Mouse (Mus musculus): Measurements from ENCODE around the gene Usp25. TPM values are rescaled to one million over a fixed set of nuclear protein-coding genes. Genes with fewer than 3 reads are reported as not detected.

Gene Usp25
- polyA plus RNA-seq, 1 experiment from 2014 or later = 23.9 TPM

GRCm38 (mm10) chr16:77028687-77029417, 15.3 kb downstream of the Usp25 start:
- no peak for DNase-seq (ENCODE audit: low spot score, missing footprints)
- peaks cover 3% of the 10 kb centered on the region for H3K4me1 ChIP-seq (ENCODE audit: control insufficient read depth, insufficient read depth, low read length)
- no peaks in the 10 kb centered on the region for H3K27me3 ChIP-seq (ENCODE audit: control insufficient read depth, insufficient read depth, low read length)
- H3K36me3 ChIP-seq (ENCODE audit: control insufficient read depth, insufficient read depth, low read length) = no peaks in the 10 kb centered on the region
- no peak overlapping the region for H3K4me2 ChIP-seq
- WGBS = 78% methylated on average over 10 of the region's 10 CpGs
- no peak overlapping the region for H3K4me3 ChIP-seq (ENCODE audit: low read depth, low read length)
- no peak for ATAC-seq (ENCODE audit: low FRiP score)
- H3K9ac ChIP-seq (ENCODE audit: low read length) = no peak overlapping the region; the same call in 1 of the 2 replicates
- H3K9me3 ChIP-seq (ENCODE audit: control insufficient read depth, low read length) = peaks cover 3% of the 10 kb centered on the region; the same call in 1 of the 2 replicates
- no peak overlapping the region for H3K27ac ChIP-seq (ENCODE audit: low read depth, low read length)

GRCm38 (mm10) chr16:77030435-77030834, 16.9 kb downstream of the Usp25 start:
- WGBS = 59% methylated on average over 2 of the region's 2 CpGs
- DNase-seq (ENCODE audit: low spot score, missing footprints) = no peak
- Histone ChIP-seq H3K27me3 (ENCODE audit: control insufficient read depth, insufficient read depth, low read length) (no peaks in the 10 kb centered on the region), H3K9ac (ENCODE audit: low read length) (no peak overlapping the region), H3K4me1 (ENCODE audit: control insufficient read depth, insufficient read depth, low read length) (peaks cover 3% of the 10 kb centered on the region), H3K36me3 (ENCODE audit: control insufficient read depth, insufficient read depth, low read length) (no peaks in the 10 kb centered on the region), H3K4me3 (ENCODE audit: low read depth, low read length) (no peak overlapping the region), H3K9me3 (ENCODE audit: control insufficient read depth, low read length) (no peaks in the 10 kb centered on the region), H3K27ac (ENCODE audit: low read depth, low read length) (no peak overlapping the region), H3K4me2 (no peak overlapping the region)
- ATAC-seq (ENCODE audit: low FRiP score) = no peak

- 94% methylated on average over 5 of the region's 5 CpGs for WGBS
- Histone ChIP-seq H3K27ac (ENCODE audit: low read depth, low read length) (no peak overlapping the region), H3K4me2 (no peak overlapping the region), H3K9me3 (ENCODE audit: control insufficient read depth, low read length) (no peaks in the 10 kb centered on the region), H3K36me3 (ENCODE audit: control insufficient read depth, insufficient read depth, low read length) (peaks cover 2% of the 10 kb centered on the region; the same call in 1 of the 2 replicates), H3K9ac (ENCODE audit: low read length) (no peak overlapping the region), H3K4me1 (ENCODE audit: control insufficient read depth, insufficient read depth, low read length) (no peaks in the 10 kb centered on the region; the same call in 1 of the 2 replicates), H3K4me3 (ENCODE audit: low read depth, low read length) (no peak overlapping the region), H3K27me3 (ENCODE audit: control insufficient read depth, insufficient read depth, low read length) (no peaks in the 10 kb centered on the region)
- ATAC-seq (ENCODE audit: low FRiP score) (no peak), DNase-seq (ENCODE audit: low spot score, missing footprints) (no peak)
Observed at GRCm38 (mm10) chr16:77034329-77034728, 20.8 kb downstream of the Usp25 start.

- 91% methylated on average over 8 of the region's 8 CpGs for WGBS
- ATAC-seq (ENCODE audit: low FRiP score) = no peak
- no peaks in the 10 kb centered on the region for H3K27me3 ChIP-seq (ENCODE audit: control insufficient read depth, insufficient read depth, low read length)
- H3K27ac ChIP-seq (ENCODE audit: low read depth, low read length) = no peak overlapping the region
- H3K9me3 ChIP-seq (ENCODE audit: control insufficient read depth, low read length) = no peaks in the 10 kb centered on the region
- H3K36me3 ChIP-seq (ENCODE audit: control insufficient read depth, insufficient read depth, low read length) = peaks cover 2% of the 10 kb centered on the region; the same call in 1 of the 2 replicates
- no peak overlapping the region for H3K9ac ChIP-seq (ENCODE audit: low read length)
- DNase-seq (ENCODE audit: low spot score, missing footprints) = no peak
- H3K4me1 ChIP-seq (ENCODE audit: control insufficient read depth, insufficient read depth, low read length) = no peaks in the 10 kb centered on the region
- H3K4me3 ChIP-seq (ENCODE audit: low read depth, low read length) = no peak overlapping the region
- H3K4me2 ChIP-seq = no peak overlapping the region
Observed at GRCm38 (mm10) chr16:77034751-77035150, 21.2 kb downstream of the Usp25 start.

GRCm38 (mm10) chr16:77041573-77041972, 28.1 kb downstream of the Usp25 start:
- Histone ChIP-seq H3K9ac (ENCODE audit: low read length) (no peak overlapping the region), H3K9me3 (ENCODE audit: control insufficient read depth, low read length) (no peaks in the 10 kb centered on the region), H3K27me3 (ENCODE audit: control insufficient read depth, insufficient read depth, low read length) (no peaks in the 10 kb centered on the region), H3K27ac (ENCODE audit: low read depth, low read length) (no peak overlapping the region), H3K4me2 (no peak overlapping the region), H3K36me3 (ENCODE audit: control insufficient read depth, insufficient read depth, low read length) (peaks cover 2% of the 10 kb centered on the region; the same call in 1 of the 2 replicates), H3K4me1 (ENCODE audit: control insufficient read depth, insufficient read depth, low read length) (no peaks in the 10 kb centered on the region), H3K4me3 (ENCODE audit: low read depth, low read length) (no peak overlapping the region)
- no peak for DNase-seq (ENCODE audit: low spot score, missing footprints)
- ATAC-seq (ENCODE audit: low FRiP score) = no peak
- WGBS = 86% methylated on average over 5 of the region's 5 CpGs

DNA sequence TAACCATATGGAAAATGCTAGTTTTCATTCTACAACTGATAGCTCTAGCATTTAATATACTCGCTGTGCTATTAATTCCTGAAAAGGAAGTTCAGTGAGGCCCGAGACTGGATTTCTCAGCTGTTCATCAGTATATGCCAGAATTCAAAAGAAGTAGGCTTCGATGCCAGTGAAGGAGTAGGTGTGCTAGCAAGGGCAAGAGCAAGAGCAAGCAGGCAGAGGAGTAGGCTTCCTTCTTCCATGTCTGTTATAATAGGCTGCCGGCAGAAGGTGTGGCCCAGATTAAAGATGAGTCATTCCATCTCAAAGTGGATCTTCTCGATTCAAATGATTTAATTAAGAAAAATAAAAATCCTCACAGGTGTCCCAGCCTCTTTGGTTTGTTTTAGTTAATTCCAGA, 30.0 kb downstream of the Usp25 start:
- peak; percentile 37 for DNase-seq (ENCODE audit: low spot score, missing footprints)
- ATAC-seq (ENCODE audit: low FRiP score) = no peak
- WGBS = 96% methylated on average over 5 of the region's 5 CpGs
- H3K36me3 ChIP-seq (ENCODE audit: control insufficient read depth, insufficient read depth, low read length) = peaks cover 2% of the 10 kb centered on the region; the same call in 1 of the 2 replicates
- H3K27me3 ChIP-seq (ENCODE audit: control insufficient read depth, insufficient read depth, low read length) = no peaks in the 10 kb centered on the region
- no peaks in the 10 kb centered on the region for H3K4me1 ChIP-seq (ENCODE audit: control insufficient read depth, insufficient read depth, low read length)
- no peak overlapping the region for H3K27ac ChIP-seq (ENCODE audit: low read depth, low read length)
- no peak overlapping the region for H3K4me2 ChIP-seq
- H3K4me3 ChIP-seq (ENCODE audit: low read depth, low read length) = no peak overlapping the region
- H3K9me3 ChIP-seq (ENCODE audit: control insufficient read depth, low read length) = no peaks in the 10 kb centered on the region
- H3K9ac ChIP-seq (ENCODE audit: low read length) = no peak overlapping the region

- no peak overlapping the region for H3K9ac ChIP-seq (ENCODE audit: low read length)
- H3K9me3 ChIP-seq (ENCODE audit: control insufficient read depth, low read length) = no peaks in the 10 kb centered on the region
- no peak for ATAC-seq (ENCODE audit: low FRiP score)
- 95% methylated on average over 2 of the region's 2 CpGs for WGBS
- DNase-seq (ENCODE audit: low spot score, missing footprints) = no peak
- H3K36me3 ChIP-seq (ENCODE audit: control insufficient read depth, insufficient read depth, low read length) = no peaks in the 10 kb centered on the region
- no peak overlapping the region for H3K27ac ChIP-seq (ENCODE audit: low read depth, low read length)
- no peak overlapping the region for H3K4me3 ChIP-seq (ENCODE audit: low read depth, low read length)
- no peaks in the 10 kb centered on the region for H3K4me1 ChIP-seq (ENCODE audit: control insufficient read depth, insufficient read depth, low read length)
- H3K4me2 ChIP-seq = no peak overlapping the region
- no peaks in the 10 kb centered on the region for H3K27me3 ChIP-seq (ENCODE audit: control insufficient read depth, insufficient read depth, low read length)
Observed at GRCm38 (mm10) chr16:77054184-77054583, 40.7 kb downstream of the Usp25 start.

GRCm38 (mm10) chr16:77055519-77056159, 42.1 kb downstream of the Usp25 start:
- WGBS = 89% methylated on average over 8 of the region's 8 CpGs
- ATAC-seq (ENCODE audit: low FRiP score) = no peak
- no peaks in the 10 kb centered on the region for H3K9me3 ChIP-seq (ENCODE audit: control insufficient read depth, low read length)
- no peak overlapping the region for H3K27ac ChIP-seq (ENCODE audit: low read depth, low read length)
- H3K4me3 ChIP-seq (ENCODE audit: low read depth, low read length) = no peak overlapping the region
- no peak overlapping the region for H3K4me2 ChIP-seq
- H3K36me3 ChIP-seq (ENCODE audit: control insufficient read depth, insufficient read depth, low read length) = no peaks in the 10 kb centered on the region
- DNase-seq (ENCODE audit: low spot score, missing footprints) = no peak
- no peak overlapping the region for H3K9ac ChIP-seq (ENCODE audit: low read length)
- no peaks in the 10 kb centered on the region for H3K27me3 ChIP-seq (ENCODE audit: control insufficient read depth, insufficient read depth, low read length)
- no peaks in the 10 kb centered on the region for H3K4me1 ChIP-seq (ENCODE audit: control insufficient read depth, insufficient read depth, low read length)

DNA sequence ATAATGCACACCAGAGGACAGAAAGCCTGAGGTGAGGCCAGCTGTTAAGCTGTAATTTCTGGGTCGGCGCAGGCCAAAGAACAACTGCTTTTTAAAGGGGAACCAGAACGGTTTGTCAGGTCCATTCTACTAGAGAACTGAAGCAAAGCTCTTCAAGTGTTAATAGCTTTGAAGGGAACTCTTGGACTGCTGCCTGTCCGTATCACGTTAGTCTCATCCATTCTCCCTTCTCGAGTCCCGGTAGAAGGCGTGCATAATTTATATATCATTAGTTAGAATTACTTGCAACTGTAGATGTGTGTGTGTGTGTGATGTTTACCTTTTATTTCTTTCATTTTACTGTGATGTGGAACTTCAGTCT, 42.6 kb downstream of the Usp25 start:
- DNase-seq (ENCODE audit: low spot score, missing footprints) (no peak), ATAC-seq (ENCODE audit: low FRiP score) (no peak)
- no peak overlapping the region for H3K4me3 ChIP-seq (ENCODE audit: low read depth, low read length)
- H3K27ac ChIP-seq (ENCODE audit: low read depth, low read length) = no peak overlapping the region
- no peaks in the 10 kb centered on the region for H3K27me3 ChIP-seq (ENCODE audit: control insufficient read depth, insufficient read depth, low read length)
- H3K4me1 ChIP-seq (ENCODE audit: control insufficient read depth, insufficient read depth, low read length) = no peaks in the 10 kb centered on the region
- no peak overlapping the region for H3K9ac ChIP-seq (ENCODE audit: low read length)
- H3K9me3 ChIP-seq (ENCODE audit: control insufficient read depth, low read length) = no peaks in the 10 kb centered on the region
- no peaks in the 10 kb centered on the region for H3K36me3 ChIP-seq (ENCODE audit: control insufficient read depth, insufficient read depth, low read length)
- H3K4me2 ChIP-seq = no peak overlapping the region
- WGBS = 79% methylated on average over 8 of the region's 8 CpGs

Data from midbrain, embryonic 11.5 days (tissue).